Mouse (Mus musculus): ENCODE measurements around the gene Actr5. TPM values are rescaled to one million over a fixed set of nuclear protein-coding genes. Genes with fewer than 3 reads are reported as not detected.

Actr5 gene
- polyA plus RNA-seq, 1 experiment from 2014 or later = 16.2 TPM

DNA sequence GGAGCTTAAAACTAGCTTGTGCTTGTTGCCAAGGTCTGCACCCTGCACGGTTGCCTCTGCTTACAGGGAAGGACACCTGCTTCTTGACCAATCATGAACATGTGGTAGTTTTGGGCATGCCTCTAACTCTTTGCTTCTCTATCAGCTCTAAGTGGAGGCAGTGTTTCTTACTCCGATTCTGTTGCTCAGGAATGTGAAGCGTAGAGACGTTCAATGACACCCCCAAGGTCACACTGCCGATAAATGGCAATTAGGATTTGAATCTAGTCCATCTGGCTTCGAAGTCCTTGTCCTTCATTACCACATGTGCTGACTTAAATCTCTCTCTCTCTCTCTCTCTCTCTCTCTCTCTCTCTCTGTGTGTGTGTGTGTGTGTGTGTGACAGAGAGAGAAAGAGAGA lies 49.4 kb downstream of the Actr5 start:
- WGBS = 81% methylated on average over 6 of the region's 6 CpGs
- DNase-seq (ENCODE audit: low spot score) = no peak
- Histone ChIP-seq H3K4me1 (peaks cover 43% of the 10 kb centered on the region), H3K9me3 (replicated peaks) (no peaks in the 10 kb centered on the region), H3K27me3 (ENCODE audit: low read depth, poor library complexity, severe bottlenecking) (peaks cover 21% of the 10 kb centered on the region), H3K27ac (no peak overlapping the region), H3K36me3 (no peaks in the 10 kb centered on the region), H3K4me3 (no peak overlapping the region)

DNA sequence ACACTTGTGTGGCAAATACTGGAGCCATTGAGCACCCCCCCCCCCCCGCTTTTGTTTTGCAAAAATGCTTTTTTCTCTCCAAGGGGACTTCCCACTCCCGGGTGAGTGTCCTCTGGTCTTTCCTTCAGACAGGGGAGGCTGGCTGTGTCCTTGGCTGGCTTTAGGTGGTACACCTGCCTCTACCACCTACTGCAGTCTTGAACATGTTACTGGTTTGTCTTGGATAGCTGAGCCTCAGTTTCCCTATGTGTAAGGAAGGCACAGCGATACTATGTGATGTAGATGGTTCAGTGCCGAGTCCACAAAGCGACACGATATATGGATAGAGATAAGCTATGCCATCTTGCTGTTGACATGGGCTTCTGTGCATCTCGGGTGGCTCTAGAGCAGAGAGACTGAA lies 50.1 kb downstream of the Actr5 start:
- Histone ChIP-seq H3K4me3 (no peak overlapping the region), H3K36me3 (no peaks in the 10 kb centered on the region), H3K27me3 (ENCODE audit: low read depth, poor library complexity, severe bottlenecking) (peaks cover 15% of the 10 kb centered on the region), H3K9me3 (replicated peaks) (no peaks in the 10 kb centered on the region), H3K4me1 (peaks cover 41% of the 10 kb centered on the region), H3K27ac (no peak overlapping the region)
- no peak for DNase-seq (ENCODE audit: low spot score)
- 90% methylated on average over 7 of the region's 7 CpGs for WGBS

DNA sequence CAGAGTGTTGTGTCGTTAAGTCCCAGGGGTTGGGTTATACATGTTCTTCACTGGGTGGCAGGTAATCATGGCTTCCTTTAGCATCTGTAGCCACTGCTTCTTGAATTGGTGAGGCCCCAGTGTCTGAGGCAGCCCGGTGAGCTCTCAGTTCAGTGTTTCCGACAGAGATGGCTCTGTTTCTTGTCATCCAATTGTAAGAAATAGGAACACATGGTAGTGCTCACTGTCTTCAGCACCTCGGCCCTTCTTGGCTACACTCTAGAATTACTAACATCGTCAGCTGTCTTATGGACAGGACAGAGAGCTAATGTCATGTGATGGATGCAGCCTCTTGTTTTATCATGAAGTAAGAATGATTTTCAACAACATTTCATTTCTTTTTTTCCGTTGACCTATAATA lies 50.5 kb downstream of the Actr5 start:
- Histone ChIP-seq H3K9me3 (replicated peaks) (no peaks in the 10 kb centered on the region), H3K27ac (no peak overlapping the region), H3K4me1 (peaks cover 37% of the 10 kb centered on the region), H3K36me3 (no peaks in the 10 kb centered on the region), H3K27me3 (ENCODE audit: low read depth, poor library complexity, severe bottlenecking) (peaks cover 11% of the 10 kb centered on the region), H3K4me3 (no peak overlapping the region)
- WGBS = 79% methylated on average over 6 of the region's 6 CpGs
- DNase-seq (ENCODE audit: low spot score) = no peak

DNA sequence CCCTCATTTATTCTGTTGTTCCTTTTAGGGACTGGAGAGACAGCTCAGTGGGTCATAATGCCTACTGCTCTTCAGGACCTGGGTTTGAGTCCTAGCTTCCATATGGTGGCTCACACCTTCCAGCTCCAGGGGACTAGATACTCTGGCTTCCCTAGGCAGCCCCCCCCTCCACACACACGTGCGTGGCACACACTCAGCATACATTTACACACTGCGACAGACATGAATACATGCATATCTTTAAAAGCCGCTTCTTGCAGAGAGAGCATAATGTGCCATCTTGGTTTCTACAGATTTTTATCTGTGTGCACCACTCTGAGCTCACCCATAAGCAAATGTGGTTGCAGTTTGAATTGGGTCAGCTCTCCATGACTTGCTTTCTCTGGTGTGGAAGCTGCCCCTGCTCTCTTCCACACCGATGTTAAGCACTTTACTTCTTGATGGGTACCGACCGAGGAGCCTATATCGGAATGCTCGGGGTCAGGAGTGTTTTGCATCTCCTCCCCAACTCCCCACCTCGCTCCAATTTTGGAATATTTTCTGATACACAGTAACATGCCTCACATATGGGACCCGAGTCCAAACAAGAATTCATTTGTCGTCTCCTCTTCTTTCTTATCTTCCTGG lies 51.3 kb downstream of the Actr5 start:
- WGBS = 92% methylated on average over 12 of the region's 12 CpGs
- no peak overlapping the region for H3K4me3 ChIP-seq
- no peak overlapping the region for H3K27ac ChIP-seq

DNA sequence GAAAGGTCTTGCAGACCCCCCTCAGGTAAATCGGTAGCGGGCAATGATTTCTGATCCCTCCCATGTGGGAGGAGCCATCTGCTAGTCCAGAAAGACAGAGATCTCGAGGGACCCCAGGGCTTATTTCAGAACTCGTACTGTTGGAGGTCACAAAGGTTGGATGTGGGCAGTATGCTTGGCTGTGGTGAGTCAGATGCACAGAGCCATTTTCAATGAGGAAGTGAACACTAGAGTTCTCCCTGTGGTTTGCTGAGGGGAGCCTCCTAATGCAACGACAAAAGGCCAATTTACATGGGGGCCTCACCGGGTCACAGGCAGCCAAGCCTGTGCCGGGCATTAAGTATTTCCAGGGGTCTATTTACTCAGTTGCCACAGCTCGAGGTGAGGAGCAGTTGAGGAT lies 53.3 kb downstream of the Actr5 start:
- Histone ChIP-seq H3K9me3 (replicated peaks) (no peaks in the 10 kb centered on the region), H3K4me1 (peaks cover 29% of the 10 kb centered on the region), H3K36me3 (no peaks in the 10 kb centered on the region), H3K4me3 (no peak overlapping the region), H3K27me3 (ENCODE audit: low read depth, poor library complexity, severe bottlenecking) (no peaks in the 10 kb centered on the region), H3K27ac (no peak overlapping the region)
- 79% methylated on average over 8 of the region's 8 CpGs for WGBS
- DNase-seq (ENCODE audit: low spot score) = no peak

More for the DNA sequence above, 51.3 kb downstream of the Actr5 start:
- DNase-seq (ENCODE audit: low spot score) = no peak
- Histone ChIP-seq H3K27me3 (ENCODE audit: low read depth, poor library complexity, severe bottlenecking) (peaks cover 2% of the 10 kb centered on the region; the same call in 1 of the 2 replicates), H3K4me1 (peaks cover 29% of the 10 kb centered on the region), H3K36me3 (no peaks in the 10 kb centered on the region), H3K9me3 (replicated peaks) (no peaks in the 10 kb centered on the region)

DNA sequence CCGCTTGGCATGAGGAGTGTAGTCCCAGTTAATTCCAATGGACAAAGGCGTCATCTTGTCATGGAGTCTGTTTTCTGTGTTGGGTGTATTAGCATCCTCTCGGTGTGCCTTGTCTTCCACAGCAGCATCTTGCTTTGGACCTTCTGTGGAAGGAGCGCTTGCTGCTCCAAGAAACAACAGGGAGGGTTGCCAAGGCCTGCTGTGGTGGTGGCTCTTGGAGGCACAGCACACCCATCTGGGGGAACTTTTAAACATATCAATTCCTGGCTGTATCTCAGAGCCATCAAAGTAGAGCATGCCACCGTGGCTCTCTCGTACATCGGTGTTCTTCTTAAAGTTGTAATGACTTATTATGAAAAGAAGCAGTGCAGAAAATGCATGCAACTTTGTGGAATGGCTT lies 54.4 kb downstream of the Actr5 start:
- 95% methylated on average over 7 of the region's 7 CpGs for WGBS
- no peak for DNase-seq (ENCODE audit: low spot score)
- H3K27ac ChIP-seq = no peak overlapping the region
- no peaks in the 10 kb centered on the region for H3K27me3 ChIP-seq (ENCODE audit: low read depth, poor library complexity, severe bottlenecking)
- no peaks in the 10 kb centered on the region for H3K36me3 ChIP-seq
- H3K4me3 ChIP-seq = no peak overlapping the region
- peaks cover 23% of the 10 kb centered on the region for H3K4me1 ChIP-seq
- H3K9me3 ChIP-seq (replicated peaks) = no peaks in the 10 kb centered on the region

DNA sequence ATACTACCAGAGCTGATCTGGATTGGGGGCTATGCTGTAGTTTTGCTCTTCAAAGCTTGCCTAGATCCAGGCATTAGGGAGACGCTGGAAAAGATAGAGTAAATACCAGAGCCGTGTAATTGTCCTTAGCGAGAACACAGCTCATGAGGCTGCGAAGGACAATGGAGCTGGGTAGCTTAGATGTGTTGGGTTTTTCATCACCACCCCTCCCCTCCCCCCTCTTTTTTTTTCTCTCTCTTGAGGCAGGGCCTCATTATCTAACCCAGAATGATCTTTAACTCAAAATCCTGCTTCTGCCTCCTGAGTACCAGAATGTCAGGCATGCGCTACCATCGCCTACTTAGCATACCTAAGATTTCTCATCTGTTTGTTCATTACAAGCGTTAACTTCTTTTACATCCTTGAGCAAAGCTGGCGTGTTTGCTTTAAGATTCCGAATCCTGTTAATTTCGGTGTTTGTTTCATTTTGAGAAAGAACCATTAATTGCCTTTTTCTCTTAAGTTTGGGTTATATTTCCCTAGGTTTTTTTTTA lies 55.7 kb downstream of the Actr5 start:
- no peak for DNase-seq (ENCODE audit: low spot score)
- H3K4me3 ChIP-seq = no peak overlapping the region
- 79% methylated on average over 10 of the region's 10 CpGs for WGBS
- peaks cover 17% of the 10 kb centered on the region for H3K4me1 ChIP-seq
- no peaks in the 10 kb centered on the region for H3K9me3 ChIP-seq (replicated peaks)
- H3K27me3 ChIP-seq (ENCODE audit: low read depth, poor library complexity, severe bottlenecking) = no peaks in the 10 kb centered on the region
- H3K27ac ChIP-seq = no peak overlapping the region
- no peaks in the 10 kb centered on the region for H3K36me3 ChIP-seq

DNA sequence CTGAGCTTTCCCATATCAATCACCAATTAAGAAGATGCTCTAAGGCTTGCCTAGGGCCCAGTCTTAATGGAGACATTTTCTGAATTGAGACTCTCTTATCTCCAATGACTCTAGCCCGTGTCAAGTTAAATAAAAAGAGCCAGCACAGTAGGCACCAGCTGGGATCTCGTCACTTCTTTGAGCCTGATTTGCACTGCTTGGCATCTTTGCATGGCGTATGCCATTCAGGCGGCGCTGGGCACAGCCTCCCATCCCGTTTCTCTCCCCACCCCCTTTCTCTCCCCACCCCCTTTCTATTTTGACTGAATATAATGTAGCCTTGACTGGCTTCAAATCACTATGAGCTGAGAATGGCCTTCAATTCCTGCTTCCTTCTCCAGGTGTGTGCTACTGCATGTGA lies 57.0 kb downstream of the Actr5 start:
- Histone ChIP-seq H3K36me3 (no peaks in the 10 kb centered on the region), H3K4me1 (peaks cover 27% of the 10 kb centered on the region), H3K4me3 (no peak overlapping the region), H3K27ac (no peak overlapping the region), H3K9me3 (replicated peaks) (no peaks in the 10 kb centered on the region), H3K27me3 (ENCODE audit: low read depth, poor library complexity, severe bottlenecking) (no peaks in the 10 kb centered on the region)
- no peak for DNase-seq (ENCODE audit: low spot score)
- WGBS = 85% methylated on average over 6 of the region's 6 CpGs

DNA sequence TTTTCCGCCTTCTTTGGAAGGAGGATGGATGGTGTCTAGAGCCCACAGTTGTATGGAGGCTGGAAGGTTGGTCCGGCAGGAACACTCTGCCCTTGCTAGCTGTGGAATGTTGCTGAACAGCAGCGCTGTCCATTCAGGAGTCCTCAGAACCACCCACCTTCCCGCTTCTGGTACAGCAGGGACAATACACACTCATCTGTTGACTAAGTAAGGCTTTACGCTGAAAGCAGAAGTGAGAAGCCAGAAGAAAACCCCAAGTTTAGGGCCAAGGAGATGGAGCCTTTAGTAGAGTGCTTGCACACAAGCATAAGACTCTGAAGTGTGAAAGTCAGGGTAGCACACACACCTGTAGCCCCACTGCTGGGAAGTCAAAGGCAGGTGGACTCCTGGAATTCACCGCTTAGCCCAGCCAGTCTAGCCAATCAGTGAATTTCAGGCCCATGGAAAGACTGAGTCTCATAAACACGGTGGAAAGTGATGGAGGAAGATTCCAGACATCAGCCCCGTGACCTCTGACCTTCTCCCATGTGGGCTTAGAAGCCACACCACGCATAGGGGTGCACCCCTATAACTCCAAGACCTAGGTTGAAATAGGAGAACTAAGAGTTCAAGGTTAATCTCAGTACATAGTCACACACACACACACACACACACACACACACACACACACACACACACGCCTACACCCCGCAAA lies 57.8 kb downstream of the Actr5 start:
- Histone ChIP-seq H3K9me3 (replicated peaks) (no peaks in the 10 kb centered on the region), H3K27me3 (ENCODE audit: low read depth, poor library complexity, severe bottlenecking) (no peaks in the 10 kb centered on the region), H3K27ac (0 out of 2 replicates have a peak overlapping the region, but pooled peaks have one; percentile 14), H3K4me3 (no peak overlapping the region), H3K4me1 (peaks cover 33% of the 10 kb centered on the region), H3K36me3 (no peaks in the 10 kb centered on the region)
- no peak for DNase-seq (ENCODE audit: low spot score)
- WGBS = 58% methylated on average over 11 of the region's 11 CpGs

DNA sequence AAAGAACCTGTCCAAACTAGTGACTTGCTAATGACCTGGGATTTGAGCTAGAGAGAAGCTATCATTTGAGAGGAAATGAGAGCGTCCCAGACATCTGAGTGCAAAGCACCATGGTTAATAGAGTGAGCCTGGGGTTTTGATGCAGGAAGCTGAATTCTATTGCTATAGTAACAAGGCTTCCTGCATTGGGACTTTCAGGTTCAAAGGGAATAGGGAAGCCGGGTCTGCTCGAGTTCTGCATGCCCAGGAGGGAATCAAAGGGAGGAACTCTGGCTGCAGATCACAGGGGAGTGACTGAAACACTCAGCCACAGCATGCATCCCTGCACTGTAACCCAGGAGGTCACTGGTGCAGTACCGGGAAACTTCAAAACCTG lies 58.3 kb downstream of the Actr5 start:
- Histone ChIP-seq H3K9me3 (replicated peaks) (no peaks in the 10 kb centered on the region), H3K27me3 (ENCODE audit: low read depth, poor library complexity, severe bottlenecking) (no peaks in the 10 kb centered on the region), H3K4me3 (no peak overlapping the region), H3K27ac (0 out of 2 replicates have a peak overlapping the region, but pooled peaks have one; percentile 2), H3K36me3 (no peaks in the 10 kb centered on the region), H3K4me1 (peaks cover 35% of the 10 kb centered on the region)
- DNase-seq (ENCODE audit: low spot score) = no peak
- 11% methylated on average over 4 of the region's 4 CpGs for WGBS

DNA sequence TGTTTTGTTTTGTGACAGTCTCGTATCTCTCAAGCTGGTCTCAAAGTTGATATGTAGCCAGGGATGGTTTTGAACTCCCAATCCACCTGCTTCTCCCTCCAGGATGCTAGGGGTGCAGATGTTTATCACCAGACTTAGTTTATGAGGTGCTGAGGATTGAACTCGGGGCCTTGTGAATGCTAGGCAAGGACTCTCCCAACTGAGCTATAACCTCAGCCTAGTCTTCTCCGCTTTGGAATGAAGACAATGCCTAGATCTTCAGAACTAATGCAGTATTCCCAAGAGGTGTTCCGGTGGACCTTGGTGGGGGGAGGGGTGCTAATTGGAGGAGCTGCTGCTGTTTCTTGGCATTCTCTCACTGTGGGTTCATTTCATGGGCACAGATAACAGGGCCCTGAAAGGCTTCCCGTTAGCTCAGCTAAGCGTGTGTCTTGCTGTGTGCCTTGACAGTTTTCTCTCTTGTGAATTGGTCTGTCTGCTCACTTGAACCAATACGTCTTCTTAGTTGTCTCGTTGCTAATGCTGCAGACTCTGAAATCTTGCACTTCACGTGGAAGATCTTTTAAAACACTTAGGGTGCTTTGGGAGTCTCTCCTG lies 59.7 kb downstream of the Actr5 start:
- H3K36me3 ChIP-seq = no peaks in the 10 kb centered on the region
- H3K4me1 ChIP-seq = peaks cover 41% of the 10 kb centered on the region
- H3K27ac ChIP-seq = no peak overlapping the region
- H3K4me3 ChIP-seq = no peak overlapping the region
- 63% methylated on average over 9 of the region's 9 CpGs for WGBS
- no peaks in the 10 kb centered on the region for H3K9me3 ChIP-seq (replicated peaks)
- no peaks in the 10 kb centered on the region for H3K27me3 ChIP-seq (ENCODE audit: low read depth, poor library complexity, severe bottlenecking)
- no peak for DNase-seq (ENCODE audit: low spot score)

DNA sequence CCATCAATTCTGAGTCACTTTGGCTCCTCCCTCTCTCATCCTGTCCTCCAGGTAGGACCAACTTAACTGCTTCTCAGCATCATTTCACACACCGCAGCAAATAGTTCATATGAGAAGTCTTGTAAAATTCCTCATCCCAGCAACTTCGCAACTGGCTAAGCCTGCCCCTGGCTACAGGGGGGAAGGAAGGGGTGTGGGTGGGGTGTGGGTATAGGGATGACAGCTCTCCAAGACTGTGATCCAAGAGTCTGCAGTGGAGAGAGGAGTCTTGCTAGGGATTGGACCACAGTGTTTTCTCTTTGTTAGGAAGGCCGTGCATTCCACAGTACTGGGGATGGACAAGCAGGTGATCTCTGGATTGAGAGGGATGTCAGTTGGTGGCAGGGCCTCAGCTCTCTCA lies 60.2 kb downstream of the Actr5 start:
- WGBS = 81% methylated on average over 3 of the region's 3 CpGs
- H3K9me3 ChIP-seq (replicated peaks) = no peaks in the 10 kb centered on the region
- H3K4me3 ChIP-seq = no peak overlapping the region
- DNase-seq (ENCODE audit: low spot score) = no peak
- no peaks in the 10 kb centered on the region for H3K27me3 ChIP-seq (ENCODE audit: low read depth, poor library complexity, severe bottlenecking)
- no peaks in the 10 kb centered on the region for H3K36me3 ChIP-seq
- peaks cover 47% of the 10 kb centered on the region for H3K4me1 ChIP-seq
- no peak overlapping the region for H3K27ac ChIP-seq

DNA sequence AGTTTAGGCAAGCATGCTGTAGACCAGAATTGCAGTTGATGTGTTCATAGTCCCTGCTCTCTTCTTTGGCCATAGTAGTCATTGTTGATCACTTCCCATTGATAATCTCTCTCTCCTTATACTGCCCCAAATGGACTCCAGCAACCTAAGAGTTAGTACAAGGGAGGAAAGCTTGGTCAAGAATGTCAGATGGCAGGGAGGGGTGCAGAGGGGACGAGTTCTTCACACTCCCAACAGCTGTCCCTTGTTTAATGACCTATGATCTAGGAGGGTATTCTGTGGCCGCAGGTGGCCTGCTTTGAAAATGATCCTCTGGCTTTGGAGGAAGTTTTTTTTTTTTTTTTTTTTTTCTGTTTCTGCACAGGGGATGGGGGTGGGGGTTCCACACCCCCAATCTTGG lies 61.7 kb downstream of the Actr5 start:
- H3K9me3 ChIP-seq (replicated peaks) = no peaks in the 10 kb centered on the region
- DNase-seq (ENCODE audit: low spot score) = no peak
- no peaks in the 10 kb centered on the region for H3K27me3 ChIP-seq (ENCODE audit: low read depth, poor library complexity, severe bottlenecking)
- H3K27ac ChIP-seq = no peak overlapping the region
- no peaks in the 10 kb centered on the region for H3K36me3 ChIP-seq
- H3K4me3 ChIP-seq = no peak overlapping the region
- 48% methylated on average over 2 of the region's 2 CpGs for WGBS
- peaks cover 50% of the 10 kb centered on the region for H3K4me1 ChIP-seq
